Mouse (Mus musculus) thymus, postnatal 4 days (tissue): ENCODE measurements around the gene Gm21969.

ENCODE experiments used
- DNase-seq: peaks from one replicate; pipeline ENCODE4 v3.0.0; 2021

Gm21969 gene

GRCm38 (mm10) chr4:139587370-139587769 is 15.6 kb upstream of the Gm21969 start:
- no peak for DNase-seq

GRCm38 (mm10) chr4:139587773-139588172 is 15.2 kb upstream of the Gm21969 start:
- no peak for DNase-seq

DNA sequence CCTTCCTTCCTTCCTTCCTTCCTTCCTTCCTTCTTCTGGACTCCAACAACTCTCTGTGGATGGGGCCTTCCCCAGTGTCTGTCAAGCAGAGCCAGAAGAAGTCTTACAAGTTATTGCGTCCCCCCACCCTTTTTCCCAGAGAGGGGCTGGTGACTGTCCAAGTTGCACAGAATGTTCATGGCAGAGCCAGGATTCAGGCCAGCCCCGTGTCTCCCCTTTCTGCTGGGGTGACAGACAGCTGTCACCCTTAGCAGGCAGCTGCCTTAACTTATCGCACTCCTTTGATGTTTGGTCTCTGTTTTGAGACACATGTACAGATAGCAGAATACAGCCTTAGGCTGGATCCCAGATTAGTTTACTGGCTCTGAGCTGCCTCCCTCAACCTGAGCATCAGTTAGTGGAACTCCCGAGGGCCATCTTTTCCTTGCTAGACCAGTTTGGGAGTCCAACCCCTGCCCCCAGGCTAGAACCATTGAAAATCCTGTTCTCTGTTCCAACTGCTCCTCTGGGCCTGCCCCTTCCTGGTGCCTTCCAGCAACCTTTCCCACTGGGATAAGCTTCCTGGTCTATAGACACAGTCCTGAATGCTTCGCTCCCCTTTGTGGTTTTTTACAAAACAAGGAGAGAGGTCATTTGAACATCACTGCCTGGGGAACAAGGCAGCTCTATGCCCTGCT is 13.5 kb upstream of the Gm21969 start:
- no peak for DNase-seq

DNA sequence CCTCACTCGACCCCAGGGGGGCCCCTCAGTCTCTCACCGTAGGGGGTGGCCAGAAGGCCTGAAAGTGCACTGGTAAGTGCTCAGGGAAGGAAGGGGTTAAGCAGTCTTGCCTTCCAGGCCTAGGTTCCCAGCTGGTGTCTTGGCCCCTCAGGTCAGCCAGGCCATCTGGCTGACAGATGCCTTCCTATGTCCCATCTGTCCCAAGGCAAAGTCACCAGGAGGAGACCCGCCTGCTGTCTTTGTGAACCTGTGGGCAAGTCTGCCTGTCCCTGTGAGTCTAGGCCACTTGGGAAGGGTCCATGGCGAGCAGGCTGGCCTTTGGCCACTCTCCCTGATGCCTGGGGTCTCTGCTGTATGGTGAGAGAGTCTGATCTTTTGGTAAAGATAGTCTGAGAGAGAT is 12.5 kb upstream of the Gm21969 start:
- no peak for DNase-seq

DNA sequence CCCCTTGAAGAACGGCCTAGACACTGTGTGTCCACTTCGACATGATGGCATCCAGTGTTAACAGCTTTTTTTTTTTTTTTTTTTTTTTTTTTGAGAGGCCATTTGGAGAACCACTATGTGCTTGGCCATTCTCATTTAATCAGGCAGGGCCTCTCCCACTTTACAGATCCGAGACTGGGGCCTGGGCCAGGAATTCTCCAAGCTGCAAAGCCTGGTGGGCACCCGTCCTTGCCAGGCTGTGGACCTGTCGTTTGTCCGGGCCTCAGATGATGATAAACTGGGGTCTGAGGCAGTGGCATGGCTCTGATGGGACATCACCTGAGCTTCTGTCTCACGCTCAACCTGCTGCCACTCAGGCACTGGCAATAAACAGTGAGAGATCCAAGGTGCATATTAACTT is 10.1 kb upstream of the Gm21969 start:
- DNase-seq, result no peak

GRCm38 (mm10) chr4:139593383-139593782 is 9.6 kb upstream of the Gm21969 start:
- no peak for DNase-seq

GRCm38 (mm10) chr4:139594062-139594461 is 8.9 kb upstream of the Gm21969 start:
- DNase-seq, result no peak

GRCm38 (mm10) chr4:139596715-139597114 is 6.3 kb upstream of the Gm21969 start:
- no peak for DNase-seq

DNA sequence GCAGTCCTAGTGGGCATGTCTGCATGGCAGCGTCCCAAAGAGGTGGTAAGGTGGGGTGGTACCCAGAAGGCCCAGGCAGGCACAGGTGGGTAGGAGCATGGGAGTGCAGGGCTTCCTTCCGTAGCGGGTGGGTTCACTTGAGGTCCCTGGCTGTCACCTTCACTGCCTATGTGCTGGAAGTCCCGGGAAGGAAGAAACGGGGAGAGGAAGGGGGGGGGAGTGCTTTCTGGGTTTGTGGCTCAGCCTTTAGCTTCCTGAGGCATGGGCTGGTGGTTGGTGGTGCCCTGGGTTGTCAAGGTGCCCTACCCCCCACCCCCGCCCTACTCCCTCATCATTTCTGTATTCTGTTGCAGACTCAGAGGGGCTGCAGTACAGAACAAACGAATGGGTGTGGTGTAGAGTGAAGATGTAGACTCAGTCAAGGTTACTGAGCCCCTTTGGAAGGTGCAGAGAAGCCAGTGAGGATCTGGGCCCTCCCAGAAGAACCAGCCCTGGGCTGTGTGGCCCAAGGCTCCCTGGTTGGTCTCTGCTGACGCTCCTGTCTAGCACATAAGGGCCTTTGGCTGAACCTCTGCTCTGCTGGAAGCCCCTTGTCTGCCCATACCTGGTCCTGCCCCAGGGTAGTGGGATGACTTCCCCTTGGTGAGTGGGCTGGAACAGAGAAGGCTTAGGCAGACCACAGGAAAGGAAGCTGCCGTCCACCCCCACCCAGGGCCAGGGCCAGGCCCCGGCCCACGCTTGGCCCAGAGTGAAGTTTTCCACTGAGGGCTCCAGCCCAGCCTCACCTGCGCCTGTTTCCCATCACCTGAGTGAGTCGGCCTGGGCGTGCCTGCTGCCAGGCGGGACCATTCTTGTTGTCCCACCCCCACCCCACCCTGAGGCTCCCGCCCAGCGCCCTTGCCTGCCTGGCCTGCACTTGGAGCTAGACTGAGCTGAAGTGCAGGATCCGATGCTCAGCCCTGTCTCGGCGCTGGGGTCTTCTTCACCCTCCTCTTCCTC is 5.4 kb upstream of the Gm21969 start:
- DNase-seq, result peak; percentile 39

- DNase-seq, result no peak
These were observed 4.6 kb upstream of the Gm21969 start for GRCm38 (mm10) chr4:139598356-139598755.

- DNase-seq, result peak; percentile 76
These were observed 4.0 kb upstream of the Gm21969 start for GRCm38 (mm10) chr4:139598950-139599518.

- DNase-seq, result no peak
These were observed 1.2 kb upstream of the Gm21969 start for GRCm38 (mm10) chr4:139601519-139602356.

DNA sequence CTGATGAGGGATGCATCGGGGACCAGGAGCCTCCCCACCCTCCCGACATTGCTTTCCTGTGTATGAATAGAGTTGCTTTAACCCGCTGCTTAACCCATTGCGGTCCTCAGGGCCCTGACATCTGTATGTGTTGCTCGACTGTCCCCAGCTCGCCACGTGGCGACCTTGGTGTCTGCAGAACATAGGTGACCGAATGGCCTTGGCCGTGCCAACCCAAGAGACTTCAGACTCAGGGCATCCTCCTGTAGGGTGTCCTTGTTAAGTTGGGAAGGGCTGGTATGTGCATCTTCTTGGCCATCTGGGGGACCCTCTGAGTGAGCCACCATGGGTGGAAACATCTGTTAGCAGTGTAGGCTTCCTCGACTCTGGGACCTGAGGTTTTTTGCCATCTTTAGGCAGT is 2.2 kb downstream of the Gm21969 start:
- no peak for DNase-seq

GRCm38 (mm10) chr4:139606732-139607131 is 3.7 kb downstream of the Gm21969 start:
- no peak for DNase-seq

GRCm38 (mm10) chr4:139608975-139609374 is 6.0 kb downstream of the Gm21969 start:
- DNase-seq, result no peak

DNA sequence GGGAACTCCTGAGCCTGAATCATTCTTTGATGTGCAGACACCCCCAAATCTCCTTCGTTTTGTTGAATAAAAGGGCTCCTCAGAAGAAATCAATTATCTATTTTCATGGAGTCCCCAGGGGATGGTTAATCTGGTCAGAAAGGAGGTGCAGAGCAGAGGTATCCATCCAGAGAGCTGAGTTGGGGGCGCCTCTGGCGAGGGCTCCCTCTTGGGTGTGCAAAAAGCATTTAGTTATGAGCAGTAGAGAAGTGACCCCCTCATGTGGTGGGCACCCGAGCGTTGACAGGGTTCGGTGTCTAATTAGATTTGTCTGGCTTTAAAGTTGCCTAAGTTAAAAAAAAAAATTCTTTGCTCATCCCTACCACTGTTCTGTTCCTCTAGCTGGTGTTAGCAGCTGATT is 8.0 kb downstream of the Gm21969 start:
- no peak for DNase-seq

DNA sequence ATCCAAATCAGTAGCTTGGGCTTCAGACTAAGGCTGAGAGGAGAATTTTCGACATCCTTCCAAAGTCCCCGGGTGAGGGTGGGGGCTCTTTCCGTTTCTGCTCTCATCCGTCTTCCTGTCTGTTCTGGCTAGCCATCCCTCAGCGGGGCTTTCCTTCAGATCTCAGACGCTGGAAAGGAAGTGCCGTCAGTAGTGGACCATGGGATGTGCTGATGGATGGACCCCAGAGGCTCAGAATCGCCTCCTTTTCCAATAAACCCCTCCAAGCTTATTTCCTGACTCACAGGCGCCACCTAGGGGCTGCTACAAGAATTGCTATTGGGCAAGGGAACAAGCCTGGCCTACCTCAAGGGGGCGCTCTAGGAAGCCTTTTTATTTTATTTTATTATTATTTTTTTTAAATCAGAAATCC is 8.6 kb downstream of the Gm21969 start:
- DNase-seq, result peak; percentile 89

DNA sequence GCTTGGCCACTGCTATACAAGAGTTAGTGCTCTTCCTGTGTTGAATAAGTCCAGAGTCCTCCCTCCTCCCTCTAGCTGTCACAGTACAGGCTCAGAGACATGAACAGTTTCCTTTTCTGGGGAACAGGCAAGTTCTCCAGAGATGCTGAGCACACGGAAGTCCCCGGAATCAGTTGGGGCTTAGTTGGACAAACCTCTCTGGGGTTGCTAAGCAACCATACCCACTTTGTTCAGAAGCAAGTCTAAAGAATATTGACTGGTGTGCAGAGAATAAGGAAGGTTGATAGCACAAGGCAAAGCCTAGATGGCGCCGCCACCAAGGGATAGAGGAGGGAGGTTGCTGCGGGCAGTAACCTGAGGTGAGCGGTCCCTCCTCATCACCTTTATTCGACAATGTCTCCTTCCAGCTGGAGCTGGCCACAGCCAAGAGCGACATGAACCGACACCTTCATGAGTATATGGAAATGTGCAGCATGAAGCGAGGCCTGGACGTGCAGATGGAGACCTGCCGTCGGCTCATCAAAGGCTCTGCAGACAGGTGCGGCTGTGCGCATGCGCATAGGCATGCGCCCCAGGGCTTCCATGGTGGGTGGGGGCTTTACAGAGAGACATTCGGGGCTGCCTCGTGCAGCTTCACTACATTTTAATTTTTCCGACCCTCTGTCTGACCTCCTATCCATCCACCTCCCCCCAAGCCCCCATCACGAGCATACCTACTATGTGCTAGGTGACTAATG is 11.7 kb downstream of the Gm21969 start:
- DNase-seq, result no peak

DNA sequence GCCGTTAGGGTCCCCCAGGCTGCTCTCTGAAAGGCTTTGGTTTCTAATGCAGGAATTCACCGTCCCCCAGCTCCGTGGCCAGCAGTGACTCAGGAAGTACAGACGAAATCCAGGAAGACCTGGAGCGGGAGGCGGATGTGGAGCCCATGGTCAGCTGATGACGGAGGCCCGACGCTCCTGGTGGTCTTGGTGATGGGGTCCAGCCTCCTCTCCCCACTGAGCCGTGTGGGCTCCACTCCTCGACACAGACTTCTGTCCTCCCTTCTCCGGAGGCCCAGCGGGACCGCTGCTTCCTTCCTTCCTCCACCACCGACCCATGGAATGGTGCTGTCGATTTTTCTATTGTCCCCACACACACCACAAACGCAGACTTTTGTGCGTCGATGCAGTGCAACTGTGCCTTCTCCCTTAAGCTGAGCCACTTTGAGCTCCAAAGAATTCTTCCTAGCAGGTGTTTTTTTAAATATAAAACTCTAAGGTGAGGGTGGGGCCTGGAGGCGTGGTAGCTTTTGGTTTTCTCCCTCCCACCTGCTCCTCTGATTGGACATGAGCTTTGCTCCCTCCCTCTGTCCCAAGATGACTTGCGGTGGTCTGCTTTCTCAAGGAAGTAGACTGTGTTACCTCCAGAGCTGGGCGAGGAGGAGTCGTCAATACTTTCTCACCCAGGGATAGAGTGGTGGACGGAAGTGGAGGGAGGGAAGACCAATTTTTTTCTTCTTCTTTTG is 13.5 kb downstream of the Gm21969 start:
- DNase-seq, result peak; percentile 76

DNA sequence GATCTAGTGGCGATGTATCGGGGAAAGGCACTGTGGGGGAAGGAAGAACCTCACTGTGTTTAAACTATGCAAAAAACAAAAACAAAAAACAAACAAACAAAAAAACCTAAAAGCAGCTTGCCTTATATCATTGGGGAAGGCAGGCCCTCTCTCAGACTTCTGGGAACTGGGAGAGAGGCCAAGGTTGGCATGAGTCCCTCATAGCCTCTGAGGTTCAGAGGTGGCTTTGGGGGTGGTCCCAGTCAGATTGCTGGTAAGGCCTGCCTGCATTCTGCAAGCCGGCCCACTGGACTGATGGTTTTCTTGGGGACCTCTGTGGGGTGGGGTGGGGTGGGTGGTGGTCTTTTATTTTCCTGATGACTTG is 14.0 kb downstream of the Gm21969 start:
- no peak for DNase-seq

DNA sequence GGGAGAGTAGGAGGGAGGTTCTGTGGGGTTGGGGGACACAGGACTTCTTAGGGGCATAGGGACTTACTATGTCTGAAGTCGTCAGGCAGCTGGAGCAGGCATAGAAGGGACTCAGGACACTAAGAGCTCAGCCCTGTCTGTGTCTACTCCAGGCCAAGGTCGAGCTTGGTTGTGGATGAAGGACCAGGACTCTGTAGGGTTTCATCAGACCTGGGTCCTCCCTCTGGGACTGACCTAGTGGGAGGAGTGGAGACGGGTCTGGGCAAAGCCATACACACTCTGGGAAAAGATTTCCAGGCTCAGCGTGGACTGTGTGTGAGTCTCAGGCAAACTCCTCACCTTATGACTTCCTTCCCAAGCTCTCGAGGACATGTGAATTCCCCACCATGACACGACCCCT is 16.8 kb downstream of the Gm21969 start:
- no peak for DNase-seq
